Mouse (Mus musculus): ENCODE measurements around the gene Vmn1r158. TPM values are rescaled to one million over a fixed set of nuclear protein-coding genes. Genes with fewer than 3 reads are reported as not detected.
"Not testable (repeated sequence)": the region's sequence is repeated elsewhere in the genome, so short reads cannot be mapped to it uniquely, and the experiment has no call there.

The Vmn1r158 gene
- not detected in 2 replicates for polyA plus RNA-seq (2014; fragmentation: Nextera tagmentation; extraction: Ambion mirVana)

DNA sequence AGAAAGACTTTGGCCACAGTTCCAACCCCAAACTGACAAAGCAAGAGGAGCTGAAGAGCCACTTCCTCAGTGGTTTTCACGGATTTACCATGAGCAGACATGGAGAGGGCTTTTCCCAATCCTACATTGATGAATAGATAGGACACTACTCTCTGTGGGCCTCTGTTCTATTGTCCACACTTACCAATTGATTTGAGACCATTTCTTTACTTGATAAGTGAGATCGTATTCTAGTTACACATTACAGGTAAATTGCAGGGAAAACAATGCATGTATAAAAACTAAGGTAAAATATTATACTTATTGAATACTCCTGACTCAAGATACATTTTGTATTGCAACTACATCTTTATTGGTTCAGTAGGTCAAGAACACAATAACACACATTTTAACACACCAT, at the start of gene Vmn1r158:
Vmn1r158 (minus strand) TSS at position 101 of the 400 bp plus-strand sequence.
- H3K27ac ChIP-seq (ENCODE audit: low read depth, low read length); H3K9me3 ChIP-seq (ENCODE audit: control insufficient read depth, low read length); H3K27me3 ChIP-seq (ENCODE audit: control insufficient read depth, insufficient read depth, low read length); DNase-seq (ENCODE audit: low spot score); H3K4me3 ChIP-seq (ENCODE audit: low read depth, low read length); H3K4me2 ChIP-seq (ENCODE audit: low read depth, low read length, severe bottlenecking); H3K4me1 ChIP-seq (replicated peaks; ENCODE audit: control insufficient read depth, insufficient read depth, low read length); ATAC-seq (replicated peaks; ENCODE audit: low FRiP score); H3K36me3 ChIP-seq (ENCODE audit: control insufficient read depth, insufficient read depth, low read length); H3K9ac ChIP-seq (ENCODE audit: low read length): not testable (repeated sequence)
- WGBS = 65% methylated on average over 2 of the region's 2 CpGs

DNA sequence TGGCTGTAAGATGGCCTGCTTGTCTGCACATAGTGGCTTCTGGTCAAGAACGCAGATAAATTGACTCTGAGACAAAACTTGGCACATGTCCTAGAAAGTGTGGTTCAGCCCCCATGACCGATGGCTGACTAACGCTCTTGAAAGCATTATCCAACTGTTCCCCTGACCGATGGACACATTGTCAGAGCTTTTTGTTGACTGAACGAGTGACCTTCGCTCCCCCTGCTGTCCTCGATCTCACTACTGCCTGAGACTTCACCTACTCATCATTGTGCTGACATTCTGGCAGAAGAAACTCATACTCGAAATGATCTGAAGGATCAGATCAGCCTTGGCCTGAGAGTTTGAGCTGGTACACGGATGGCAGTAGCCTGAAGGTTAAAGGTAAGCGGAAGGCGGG, 14.6 kb downstream of the Vmn1r158 start:
- not testable (repeated sequence) for ATAC-seq (replicated peaks; ENCODE audit: low FRiP score); H3K36me3 ChIP-seq (ENCODE audit: control insufficient read depth, insufficient read depth, low read length); H3K4me1 ChIP-seq (replicated peaks; ENCODE audit: control insufficient read depth, insufficient read depth, low read length); H3K27ac ChIP-seq (ENCODE audit: low read depth, low read length); H3K9ac ChIP-seq (ENCODE audit: low read length); H3K4me2 ChIP-seq (ENCODE audit: low read depth, low read length, severe bottlenecking); H3K4me3 ChIP-seq (ENCODE audit: low read depth, low read length); H3K27me3 ChIP-seq (ENCODE audit: control insufficient read depth, insufficient read depth, low read length); DNase-seq (ENCODE audit: low spot score); H3K9me3 ChIP-seq (ENCODE audit: control insufficient read depth, low read length)
- 80% methylated on average over 5 of the region's 11 CpGs for WGBS

DNA sequence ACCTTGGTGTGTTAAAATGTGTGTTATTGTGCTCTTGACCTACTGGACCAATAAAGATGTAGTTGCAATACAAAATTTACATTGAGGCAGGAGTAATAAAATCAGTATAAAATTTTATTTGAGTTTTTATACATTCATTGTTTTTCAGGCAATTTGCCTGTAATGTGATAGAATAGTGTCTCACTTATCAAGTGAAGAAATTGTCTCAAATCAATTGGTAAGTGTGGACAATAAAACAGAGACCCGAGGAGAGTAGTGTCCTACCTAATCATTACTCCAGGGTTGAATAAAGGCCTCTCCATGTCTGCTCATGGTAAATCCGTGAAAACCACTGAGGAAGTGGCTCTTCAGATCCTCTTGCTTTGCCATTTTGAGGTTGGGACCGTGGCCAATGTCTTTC, 29.2 kb downstream of the Vmn1r158 start, which contains the start of gene Vmn1r157:
Vmn1r157 (plus strand) TSS at position 301 of the 400 bp plus-strand sequence.
- not testable (repeated sequence) for H3K4me2 ChIP-seq (ENCODE audit: low read depth, low read length, severe bottlenecking); H3K4me3 ChIP-seq (ENCODE audit: low read depth, low read length); H3K9ac ChIP-seq (ENCODE audit: low read length); H3K27ac ChIP-seq (ENCODE audit: low read depth, low read length); H3K4me1 ChIP-seq (replicated peaks; ENCODE audit: control insufficient read depth, insufficient read depth, low read length); H3K27me3 ChIP-seq (ENCODE audit: control insufficient read depth, insufficient read depth, low read length); H3K36me3 ChIP-seq (ENCODE audit: control insufficient read depth, insufficient read depth, low read length); ATAC-seq (replicated peaks; ENCODE audit: low FRiP score); H3K9me3 ChIP-seq (ENCODE audit: control insufficient read depth, low read length); DNase-seq (ENCODE audit: low spot score)
- 32% methylated on average over 2 of the region's 3 CpGs for WGBS

Other genes with a start within 250 kb of the Vmn1r158 start
- gene Gm4201, start 225.4 kb downstream of the Vmn1r158 start, polyA plus RNA-seq (2014; fragmentation: Nextera tagmentation; extraction: Ambion mirVana) = not detected in 2 replicates
- gene Gm4565, start 202.7 kb downstream of the Vmn1r158 start, polyA plus RNA-seq (2014; fragmentation: Nextera tagmentation; extraction: Ambion mirVana) = not detected in 2 replicates
- gene Vmn1r155, start 132.8 kb downstream of the Vmn1r158 start, polyA plus RNA-seq (2014; fragmentation: Nextera tagmentation; extraction: Ambion mirVana) = not detected in 2 replicates
- not detected in 2 replicates for gene Gm8693, start 98.5 kb downstream of the Vmn1r158 start, polyA plus RNA-seq (2014; fragmentation: Nextera tagmentation; extraction: Ambion mirVana)
- gene Gm4567, start 71.1 kb downstream of the Vmn1r158 start, polyA plus RNA-seq (2014; fragmentation: Nextera tagmentation; extraction: Ambion mirVana) = not detected in 2 replicates
- gene Vmn1r157, start 29.1 kb downstream of the Vmn1r158 start, polyA plus RNA-seq (2014; fragmentation: Nextera tagmentation; extraction: Ambion mirVana) = not detected in 2 replicates
- gene Vmn1r159, start 52.8 kb upstream of the Vmn1r158 start, polyA plus RNA-seq (2014; fragmentation: Nextera tagmentation; extraction: Ambion mirVana) = not detected in 2 replicates
- gene Vmn1r160, start 80.4 kb upstream of the Vmn1r158 start, polyA plus RNA-seq (2014; fragmentation: Nextera tagmentation; extraction: Ambion mirVana) = not detected in 2 replicates
- not detected in 2 replicates for gene Gm4214, start 193.9 kb upstream of the Vmn1r158 start, polyA plus RNA-seq (2014; fragmentation: Nextera tagmentation; extraction: Ambion mirVana)
- not detected in 2 replicates for gene Gm4216, start 229.1 kb upstream of the Vmn1r158 start, polyA plus RNA-seq (2014; fragmentation: Nextera tagmentation; extraction: Ambion mirVana)

Measured in forebrain, embryonic 11.5 days (tissue).